Mouse (Mus musculus) liver, embryonic 14.5 days (tissue): Measurements from ENCODE around the gene Gak. TPM values are rescaled to one million over a fixed set of nuclear protein-coding genes. Genes with fewer than 3 reads are reported as not detected.

Source experiments
- ATAC-seq: fragments of 200-750 bp; cut with Nextera tagmentation; 2 replicates; pipeline ENCODE4 v1.8.0; 2017; ENCODE audit warnings: moderate number of reproducible peaks, mild to moderate bottlenecking, moderate library complexity; ENCODE audit not compliant: insufficient read depth
- DNase-seq, 3 experiments: peaks; one replicate each; pipeline ENCODE4 v3.0.0-alpha.2; 2012 to 2013; ENCODE audit warnings: low read depth in 3 of 3, low spot score in 3 of 3
- H3K27ac ChIP-seq: fragments of 300-500 bp; sonication (generic); 2 replicates; pipeline ENCODE4 v1.5.1; 2014; ENCODE audit warnings: moderate library complexity, mild to moderate bottlenecking, control low read depth, inconsistent platforms
- H3K27me3 ChIP-seq: fragments of 300-500 bp; sonication (generic); 2 replicates; pipeline ENCODE4 v1.6.1; 2014; ENCODE audit warnings: mild to moderate bottlenecking, low read length, moderate library complexity; ENCODE audit not compliant: control insufficient read depth, insufficient read depth
- H3K36me3 ChIP-seq: fragments of 300-500 bp; sonication (generic); replicated peaks from 2 replicates; pipeline ENCODE4 v1.6.1; 2014; ENCODE audit warnings: low read depth; ENCODE audit not compliant: control insufficient read depth, insufficient read depth
- H3K4me1 ChIP-seq, 2 experiments: fragments of 200-500 bp in 1 of 2; fragments of 300-500 bp in 1 of 2; sonication (generic) in 1 of 2; replicated peaks; 2 replicates each; pipeline ENCODE4 v1.6.1; 2012 to 2014; ENCODE audit warnings: antibody characterized with exemption in 1 of 2, inconsistent platforms in 1 of 2, low read length in 1 of 2; ENCODE audit not compliant: control insufficient read depth in 2 of 2, insufficient read depth in 2 of 2
- H3K4me2 ChIP-seq: fragments of 300-500 bp; sonication (generic); 2 replicates; pipeline ENCODE4 v1.6.1; 2014; ENCODE audit warnings: low read depth, mild to moderate bottlenecking, control low read depth, moderate library complexity
- H3K4me3 ChIP-seq, 2 experiments: fragments of 200-500 bp in 1 of 2; fragments of 300-500 bp in 1 of 2; sonication (generic) in 1 of 2; 2 replicates each; pipeline ENCODE4 v1.5.1; 2012 to 2014; ENCODE audit warnings: low read depth in 2 of 2, low read length in 2 of 2, mild to moderate bottlenecking in 2 of 2, control low read depth in 1 of 2, inconsistent platforms in 1 of 2, moderate library complexity in 1 of 2; ENCODE audit not compliant: insufficient read depth in 1 of 2
- H3K9ac ChIP-seq: fragments of 300-500 bp; sonication (generic); replicated peaks from 2 replicates; pipeline ENCODE4 v1.6.1; 2014; ENCODE audit warnings: mild to moderate bottlenecking, control low read depth, moderate library complexity
- H3K9me3 ChIP-seq: fragments of 300-500 bp; sonication (generic); 2 replicates; pipeline ENCODE4 v1.6.1; 2016; ENCODE audit warnings: low read length, mixed read lengths; ENCODE audit not compliant: control insufficient read depth
- CTCF ChIP-seq: IDR thresholded peaks from 2 replicates; pipeline ENCODE4 v1.5.1; 2016; ENCODE audit warnings: antibody characterized with exemption, low read depth, control low read depth
- EP300 ChIP-seq: IDR thresholded peaks from 2 replicates; pipeline ENCODE4 v1.6.1; 2016; ENCODE audit warnings: antibody characterized with exemption, low read depth
- WGBS: fragments of 180-500 bp; shearing (Covaris S2); extraction: QIAGEN DNeasy Blood & Tissue Kit; methylation state at CpG from one replicate; pipeline ENCODE4 v1.1.7; 2014; ENCODE audit not compliant: insufficient replicate concordance; 5-methylcytosine and 5-hydroxymethylcytosine counted together
- polyA plus RNA-seq, 2 experiments: library from polyadenylated mRNA; depleted of rRNA in 1 of 2; stranded (reverse) in 1 of 2; unstranded in 1 of 2; fragments of >200 nt; fragmentation: Nextera tagmentation in 1 of 2; extraction: Ambion mirVana in 1 of 2; gene quantifications; 2 replicates each; pipeline versions ENCODE4 v1.2.1 to v1.2.3; 2012 to 2014

The Gak gene
- polyA plus RNA-seq, 2 experiments, result 20.7 to 22.6 TPM

- DNase-seq (no peak), ATAC-seq (no peak)
- Histone ChIP-seq H3K9ac (no peak overlapping the region), H3K4me1 (no peaks in the 10 kb centered on the region), H3K36me3 (no peaks in the 10 kb centered on the region), H3K4me2 (no peak overlapping the region), H3K4me3 (no peak overlapping the region), H3K9me3 (no peaks in the 10 kb centered on the region), H3K27ac (no peak overlapping the region), H3K27me3 (no peaks in the 10 kb centered on the region)
- TF ChIP-seq CTCF (no peak), EP300 (no peak)
- 52% methylated on average over 2 of the region's 2 CpGs for WGBS
These were observed 108.5 kb downstream of the Gak start for GRCm38 (mm10) chr5:108521016-108521415.

GRCm38 (mm10) chr5:108520153-108520552 lies 109.4 kb downstream of the Gak start:
- H3K4me2 ChIP-seq, result no peak overlapping the region
- H3K36me3 ChIP-seq, result no peaks in the 10 kb centered on the region
- 54% methylated on average over 7 of the region's 7 CpGs for WGBS
- DNase-seq (no peak), ATAC-seq (no peak)
- no peak overlapping the region for H3K9ac ChIP-seq
- no peaks in the 10 kb centered on the region for H3K27me3 ChIP-seq
- H3K4me3 ChIP-seq, result no peak overlapping the region
- H3K4me1 ChIP-seq, result no peaks in the 10 kb centered on the region
- no peaks in the 10 kb centered on the region for H3K9me3 ChIP-seq
- H3K27ac ChIP-seq, result no peak overlapping the region
- TF ChIP-seq EP300 (no peak), CTCF (no peak)

Other genes with a start within 250 kb of the Gak start
- gene Pde6b, start 241.4 kb downstream of the Gak start, polyA plus RNA-seq (2012; rRNA removed), result not detected in 2 replicates
- 0.09 TPM in 1 of 2 replicates, not detected in the other for gene Pde6b, start 241.4 kb downstream of the Gak start, polyA plus RNA-seq (2014; fragmentation: Nextera tagmentation; extraction: Ambion mirVana)
- gene Atp5k, start 195.3 kb downstream of the Gak start, polyA plus RNA-seq (2012; rRNA removed), result 76.5 and 99.9 TPM in 2 replicates
- gene Atp5k, start 195.3 kb downstream of the Gak start, polyA plus RNA-seq (2014; fragmentation: Nextera tagmentation; extraction: Ambion mirVana), result 274 and 285 TPM in 2 replicates
- 0.32 and 0.36 TPM in 2 replicates for gene Mfsd7a, start 180.9 kb downstream of the Gak start, polyA plus RNA-seq (2012; rRNA removed)
- 0.08 and 0.09 TPM in 2 replicates for gene Mfsd7a, start 180.9 kb downstream of the Gak start, polyA plus RNA-seq (2014; fragmentation: Nextera tagmentation; extraction: Ambion mirVana)
- 3.8 and 4.9 TPM in 2 replicates for gene Pcgf3, start 168.5 kb downstream of the Gak start, polyA plus RNA-seq (2012; rRNA removed)
- gene Pcgf3, start 168.5 kb downstream of the Gak start, polyA plus RNA-seq (2014; fragmentation: Nextera tagmentation; extraction: Ambion mirVana), result 4.5 and 5.4 TPM in 2 replicates
- 0.23 TPM in 1 of 2 replicates, not detected in the other for gene Cplx1, start 79.7 kb downstream of the Gak start, polyA plus RNA-seq (2012; rRNA removed)
- gene Cplx1, start 79.7 kb downstream of the Gak start, polyA plus RNA-seq (2014; fragmentation: Nextera tagmentation; extraction: Ambion mirVana), result not detected in 2 replicates
- 8.2 and 11.1 TPM in 2 replicates for gene Tmem175, start within 50 bp of the Gak start, polyA plus RNA-seq (2012; rRNA removed)
- gene Tmem175, start within 50 bp of the Gak start, polyA plus RNA-seq (2014; fragmentation: Nextera tagmentation; extraction: Ambion mirVana), result 12.8 and 15.0 TPM in 2 replicates
- 3.0 and 3.1 TPM in 2 replicates for gene Idua, start 30.6 kb upstream of the Gak start, polyA plus RNA-seq (2012; rRNA removed)
- gene Idua, start 30.6 kb upstream of the Gak start, polyA plus RNA-seq (2014; fragmentation: Nextera tagmentation; extraction: Ambion mirVana), result 2.5 and 2.9 TPM in 2 replicates
- gene Dgkq, start 39.9 kb upstream of the Gak start, polyA plus RNA-seq (2012; rRNA removed), result 4.7 TPM in 2 replicates
- gene Dgkq, start 39.9 kb upstream of the Gak start, polyA plus RNA-seq (2014; fragmentation: Nextera tagmentation; extraction: Ambion mirVana), result 1.9 and 2.3 TPM in 2 replicates
- 15.3 and 17.9 TPM in 2 replicates for gene Slc26a1, start 45.8 kb upstream of the Gak start, polyA plus RNA-seq (2012; rRNA removed)
- 12.6 and 15.5 TPM in 2 replicates for gene Slc26a1, start 45.8 kb upstream of the Gak start, polyA plus RNA-seq (2014; fragmentation: Nextera tagmentation; extraction: Ambion mirVana)
- gene Fgfrl1, start 62.6 kb upstream of the Gak start, polyA plus RNA-seq (2012; rRNA removed), result 11.0 and 12.7 TPM in 2 replicates
- gene Fgfrl1, start 62.6 kb upstream of the Gak start, polyA plus RNA-seq (2014; fragmentation: Nextera tagmentation; extraction: Ambion mirVana), result 5.9 and 7.4 TPM in 2 replicates
- 3.2 and 4.6 TPM in 2 replicates for gene Rnf212, start 145.2 kb upstream of the Gak start, polyA plus RNA-seq (2012; rRNA removed)
- gene Rnf212, start 145.2 kb upstream of the Gak start, polyA plus RNA-seq (2014; fragmentation: Nextera tagmentation; extraction: Ambion mirVana), result 3.3 and 4.9 TPM in 2 replicates
- not detected in 2 replicates for gene Tmed11, start 165.6 kb upstream of the Gak start, polyA plus RNA-seq (2012; rRNA removed)
- not detected in 2 replicates for gene Tmed11, start 165.6 kb upstream of the Gak start, polyA plus RNA-seq (2014; fragmentation: Nextera tagmentation; extraction: Ambion mirVana)
- gene Vmn2r8, start 179.1 kb upstream of the Gak start, polyA plus RNA-seq (2012; rRNA removed), result not detected in 2 replicates
- not detected in 2 replicates for gene Vmn2r8, start 179.1 kb upstream of the Gak start, polyA plus RNA-seq (2014; fragmentation: Nextera tagmentation; extraction: Ambion mirVana)
- gene Vmn2r9, start 222.8 kb upstream of the Gak start, polyA plus RNA-seq (2012; rRNA removed), result not detected in 2 replicates
- gene Vmn2r9, start 222.8 kb upstream of the Gak start, polyA plus RNA-seq (2014; fragmentation: Nextera tagmentation; extraction: Ambion mirVana), result not detected in 2 replicates